Mouse (Mus musculus) erythroblast, embryonic 14.5 days (primary cell): ENCODE results near the gene Kel. TPM values are rescaled to one million over a fixed set of nuclear protein-coding genes. Genes with fewer than 3 reads are reported as not detected.

Experiments
- H3K27me3 ChIP-seq: 2 replicates; pipeline ENCODE4 v1.6.1; 2012; ENCODE audit warnings: inconsistent platforms; ENCODE audit not compliant: control insufficient read depth
- H3K36me3 ChIP-seq: 2 replicates; pipeline ENCODE4 v1.6.1; 2012; ENCODE audit warnings: mild to moderate bottlenecking, inconsistent platforms; ENCODE audit not compliant: control insufficient read depth
- H3K4me1 ChIP-seq: 2 replicates; pipeline ENCODE4 v1.6.1; 2012; ENCODE audit warnings: inconsistent platforms; ENCODE audit not compliant: control insufficient read depth
- H3K4me3 ChIP-seq: replicated peaks from 2 replicates; pipeline ENCODE3; 2012; ENCODE audit warnings: moderate library complexity, mild to moderate bottlenecking, inconsistent platforms
- H3K9me3 ChIP-seq: 2 replicates; pipeline ENCODE4 v1.6.1; 2012; ENCODE audit warnings: low read length, inconsistent platforms, mixed read lengths; ENCODE audit not compliant: control insufficient read depth
- GATA1 ChIP-seq: IDR thresholded peaks from 2 replicates; pipeline ENCODE4 v1.6.1; 2012; ENCODE audit warnings: low read length, inconsistent platforms, mixed read lengths
- TAL1 ChIP-seq: IDR thresholded peaks from 3 replicates; pipeline ENCODE4 v1.6.1; 2012; ENCODE audit warnings: low read length, inconsistent platforms, mixed read lengths
- polyA plus RNA-seq: library from polyadenylated mRNA; stranded (reverse); fragments of >175 nt; gene quantifications from 2 replicates; pipeline ENCODE4 v1.2.3, GENCODE M21; 2012

Kel gene
- polyA plus RNA-seq, 1 experiment = 24.5 TPM

DNA sequence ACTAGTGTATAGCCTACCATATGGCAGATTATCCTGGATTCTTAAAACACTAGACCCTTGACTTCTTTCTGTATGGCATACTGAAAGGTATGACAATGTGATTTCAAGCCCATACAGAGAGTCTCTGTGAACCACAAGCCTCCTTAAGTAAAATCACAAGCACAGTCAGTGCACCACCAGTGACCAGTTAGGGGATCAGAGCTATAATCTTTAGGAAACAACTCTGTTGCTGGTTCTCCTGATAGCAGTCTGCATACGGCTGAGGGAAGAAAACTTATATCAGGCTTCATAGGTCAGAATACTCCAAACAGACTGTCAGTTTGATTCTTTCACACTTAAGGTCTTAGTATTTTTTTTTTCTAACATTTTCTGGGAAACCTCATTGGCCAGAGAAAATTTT, 45.7 kb downstream of the Kel start:
- Histone ChIP-seq H3K9me3 (no peaks in the 10 kb centered on the region), H3K36me3 (no peaks in the 10 kb centered on the region), H3K4me1 (no peaks in the 10 kb centered on the region; the same call in 1 of the 2 replicates), H3K27me3 (no peaks in the 10 kb centered on the region), H3K4me3 (no peak overlapping the region)
- no peak for TF ChIP-seq GATA1
- no peak for TF ChIP-seq TAL1

DNA sequence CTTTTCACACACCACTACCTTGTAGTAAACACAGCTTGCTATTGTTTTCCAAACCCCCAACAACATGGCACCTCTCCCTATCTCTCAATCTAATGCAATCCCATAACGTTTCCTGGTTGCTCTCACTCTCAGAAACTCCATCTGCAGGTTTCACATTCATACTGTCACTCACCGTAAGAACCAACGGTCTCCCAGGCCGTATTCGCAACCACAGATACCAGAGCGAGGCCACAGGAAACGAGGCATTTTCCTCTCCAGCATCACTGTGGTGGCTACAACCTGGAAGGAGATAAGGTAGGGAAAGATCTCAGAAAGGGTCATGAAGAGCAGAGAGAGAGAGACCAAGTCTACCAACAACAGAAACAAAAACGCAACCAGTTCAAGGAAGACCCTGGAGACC, 49.5 kb downstream of the Kel start:
- TF ChIP-seq GATA1 (no peak), TAL1 (no peak)
- H3K4me3 ChIP-seq = no peak overlapping the region

DNA sequence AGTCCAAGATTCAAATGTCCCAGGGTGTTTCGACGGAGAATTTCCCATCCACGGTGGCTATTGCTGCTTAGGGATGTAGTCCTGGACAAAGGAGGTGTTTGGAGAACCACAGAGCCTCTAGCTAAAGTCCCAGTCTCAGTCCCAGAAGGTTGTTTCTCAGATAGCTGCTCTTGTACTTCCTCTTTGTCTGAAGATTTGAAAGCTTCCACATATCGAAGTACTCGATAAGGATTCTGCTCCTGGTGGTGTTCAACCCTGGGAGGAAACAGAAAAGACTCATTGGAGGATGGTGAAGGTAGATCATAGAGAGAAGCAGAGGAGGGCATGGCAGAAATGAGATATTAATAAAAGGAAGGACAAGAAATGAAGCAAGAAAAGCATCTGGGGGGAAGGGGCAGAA, 51.0 kb downstream of the Kel start:
- Histone ChIP-seq H3K27me3 (no peaks in the 10 kb centered on the region), H3K4me3 (no peak overlapping the region), H3K9me3 (no peaks in the 10 kb centered on the region), H3K36me3 (no peaks in the 10 kb centered on the region), H3K4me1 (no peaks in the 10 kb centered on the region; the same call in 1 of the 2 replicates)
- TF ChIP-seq GATA1 = no peak
- no peak for TF ChIP-seq TAL1

More for the DNA sequence above, 49.5 kb downstream of the Kel start:
- no peaks in the 10 kb centered on the region for H3K36me3 ChIP-seq
- no peaks in the 10 kb centered on the region; the same call in 1 of the 2 replicates for H3K4me1 ChIP-seq
- no peaks in the 10 kb centered on the region for H3K9me3 ChIP-seq
- H3K27me3 ChIP-seq = no peaks in the 10 kb centered on the region

DNA sequence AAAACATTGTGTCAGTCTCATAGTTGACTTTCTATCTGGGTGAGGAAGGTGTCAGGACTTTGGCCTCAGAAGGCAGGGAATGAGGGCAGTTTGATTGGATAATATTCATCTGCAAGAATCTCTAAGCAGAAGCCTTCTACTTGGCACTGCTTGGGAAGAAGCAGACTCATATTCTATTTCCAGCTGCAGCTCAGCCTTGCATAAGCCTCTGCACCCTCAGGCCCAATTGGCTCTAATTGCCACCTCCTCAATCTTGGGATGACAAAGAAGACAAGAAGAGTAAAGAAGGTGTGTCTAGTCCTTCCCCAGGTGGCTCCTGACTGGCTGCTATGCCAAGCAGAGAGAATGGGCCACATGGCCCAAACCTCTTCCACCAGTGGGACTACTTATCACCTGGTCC, 57.5 kb downstream of the Kel start:
- H3K4me1 ChIP-seq = no peaks in the 10 kb centered on the region

DNA sequence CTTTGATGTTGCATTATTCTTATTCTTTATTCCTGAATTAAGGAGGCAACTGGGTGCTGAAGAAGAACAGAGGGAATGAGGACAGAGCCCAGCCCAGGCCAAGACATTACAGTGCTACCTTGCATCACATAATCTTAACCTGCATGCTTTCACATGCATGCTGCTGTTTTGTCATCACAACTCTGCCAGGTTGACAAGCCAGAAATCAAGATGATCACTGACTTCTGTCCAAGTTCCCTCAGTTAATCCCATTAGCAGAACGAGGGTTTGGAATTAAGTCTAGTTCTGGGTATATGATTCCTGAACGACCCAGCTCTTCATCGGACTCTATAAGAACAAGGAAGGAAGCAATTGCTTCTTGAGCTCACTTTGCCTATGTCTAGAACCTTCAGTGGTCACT, 57.9 kb downstream of the Kel start:
- no peak overlapping the region for H3K4me3 ChIP-seq
- no peaks in the 10 kb centered on the region for H3K9me3 ChIP-seq
- no peaks in the 10 kb centered on the region for H3K4me1 ChIP-seq
- no peaks in the 10 kb centered on the region for H3K36me3 ChIP-seq
- TF ChIP-seq TAL1 = no peak
- TF ChIP-seq GATA1 = no peak
- no peaks in the 10 kb centered on the region for H3K27me3 ChIP-seq

More for the DNA sequence above, 57.5 kb downstream of the Kel start:
- H3K9me3 ChIP-seq = no peaks in the 10 kb centered on the region
- H3K36me3 ChIP-seq = no peaks in the 10 kb centered on the region
- TF ChIP-seq TAL1 = no peak
- H3K27me3 ChIP-seq = no peaks in the 10 kb centered on the region
- no peak overlapping the region for H3K4me3 ChIP-seq

DNA sequence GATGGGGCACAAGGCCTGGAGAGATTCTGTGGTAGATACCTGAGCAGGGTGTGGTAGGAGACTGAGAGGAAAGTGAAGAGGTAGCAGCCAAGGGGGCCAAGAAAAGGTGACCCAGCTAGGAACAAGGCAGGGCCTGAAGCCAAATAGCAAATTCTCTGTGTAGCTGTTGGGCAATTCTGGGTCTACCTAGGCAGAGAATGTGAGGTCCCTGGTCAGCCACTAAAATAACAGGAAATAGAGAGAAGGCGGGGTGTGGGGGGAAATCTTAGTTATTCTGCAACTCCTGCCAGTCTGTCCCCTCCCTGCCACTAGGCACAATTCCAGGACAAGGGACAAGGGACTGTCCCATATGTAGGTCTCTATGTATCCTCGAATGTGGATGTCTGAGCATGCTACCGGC, 60.9 kb downstream of the Kel start:
- TF ChIP-seq GATA1 (no peak), TAL1 (no peak)
- H3K4me1 ChIP-seq = no peaks in the 10 kb centered on the region
- no peaks in the 10 kb centered on the region for H3K27me3 ChIP-seq
- H3K9me3 ChIP-seq = no peaks in the 10 kb centered on the region
- H3K4me3 ChIP-seq = no peak overlapping the region
- H3K36me3 ChIP-seq = no peaks in the 10 kb centered on the region

DNA sequence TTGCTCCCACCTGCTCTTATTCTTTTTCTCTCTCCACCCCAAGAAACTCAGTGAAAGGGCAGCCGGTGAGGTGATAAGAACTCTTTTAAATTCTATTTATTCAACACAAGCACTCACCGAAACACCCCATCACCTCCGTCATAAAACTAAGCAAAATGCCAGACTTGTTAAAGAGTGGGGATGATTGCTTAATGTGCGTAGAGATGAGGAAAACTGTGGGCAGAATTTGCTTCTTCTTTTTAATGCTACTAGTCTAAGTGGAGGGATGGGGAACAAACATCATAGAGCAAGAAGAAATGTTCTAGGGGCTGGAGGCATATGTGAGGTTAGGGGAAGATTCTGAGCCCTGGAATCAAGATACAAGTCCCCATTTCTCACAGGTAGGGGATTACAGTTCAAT, 61.4 kb downstream of the Kel start:
- Histone ChIP-seq H3K4me1 (no peaks in the 10 kb centered on the region), H3K36me3 (no peaks in the 10 kb centered on the region), H3K9me3 (no peaks in the 10 kb centered on the region), H3K27me3 (no peaks in the 10 kb centered on the region), H3K4me3 (no peak overlapping the region)
- no peak for TF ChIP-seq GATA1
- TF ChIP-seq TAL1 = no peak

DNA sequence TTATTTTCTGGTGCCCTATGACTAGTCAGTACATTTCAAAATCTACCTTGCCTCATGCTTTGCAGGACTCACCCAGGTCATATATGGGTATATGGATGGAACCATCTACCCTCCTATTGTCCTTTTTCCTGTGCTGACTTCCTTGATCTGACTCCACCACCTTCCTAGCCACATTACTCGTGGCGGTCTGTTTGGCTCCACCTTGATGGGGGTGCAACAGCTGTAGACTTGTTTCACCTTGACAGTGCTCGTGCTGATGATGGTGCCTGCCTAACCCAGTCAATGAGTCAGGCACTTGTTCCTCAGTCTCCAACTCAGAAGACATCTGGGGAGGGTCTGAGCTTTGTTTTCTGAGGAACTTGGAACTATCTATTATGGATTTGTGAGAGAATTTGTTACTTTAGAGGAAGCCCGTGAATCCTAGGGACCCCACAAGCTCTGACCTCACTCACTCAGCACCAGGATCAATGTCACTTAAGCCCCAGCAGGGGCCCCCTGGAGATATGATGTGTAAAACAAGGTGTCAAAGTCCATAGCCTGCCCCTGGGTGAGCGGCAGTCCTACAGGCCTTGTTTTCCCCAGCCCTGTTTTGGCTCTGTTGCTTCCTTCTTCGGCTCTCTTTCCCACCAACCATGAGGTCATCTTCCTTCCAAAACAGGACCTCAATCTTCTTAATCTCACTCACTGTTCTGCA, 62.8 kb downstream of the Kel start:
- no peak for TF ChIP-seq GATA1
- TF ChIP-seq TAL1 = no peak

DNA sequence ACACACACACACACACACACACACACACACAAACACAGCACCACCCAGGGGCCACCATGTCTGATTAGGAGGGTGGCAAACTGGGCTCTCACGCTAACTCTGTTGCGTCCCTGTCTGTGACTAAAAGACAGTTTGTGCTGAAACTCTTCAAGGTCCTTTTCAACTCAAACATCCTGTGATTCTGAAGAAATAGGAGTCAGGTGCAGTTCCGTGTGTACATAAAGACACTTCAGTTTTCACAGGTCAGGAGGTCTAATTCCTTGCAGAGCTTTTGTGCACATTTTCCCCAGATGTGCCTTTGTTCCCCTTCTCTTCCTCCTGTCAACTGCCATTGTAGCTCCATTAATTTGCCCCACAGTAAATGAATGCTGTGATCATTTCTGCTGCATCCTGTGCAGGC, 63.7 kb downstream of the Kel start:
- Histone ChIP-seq H3K9me3 (no peaks in the 10 kb centered on the region), H3K4me1 (no peaks in the 10 kb centered on the region), H3K36me3 (no peaks in the 10 kb centered on the region), H3K27me3 (no peaks in the 10 kb centered on the region), H3K4me3 (no peak overlapping the region)
- TF ChIP-seq GATA1 (no peak), TAL1 (no peak)

More for the DNA sequence above, 62.8 kb downstream of the Kel start:
- H3K36me3 ChIP-seq = no peaks in the 10 kb centered on the region
- no peaks in the 10 kb centered on the region for H3K27me3 ChIP-seq
- H3K4me1 ChIP-seq = no peaks in the 10 kb centered on the region
- no peaks in the 10 kb centered on the region for H3K9me3 ChIP-seq
- no peak overlapping the region for H3K4me3 ChIP-seq

DNA sequence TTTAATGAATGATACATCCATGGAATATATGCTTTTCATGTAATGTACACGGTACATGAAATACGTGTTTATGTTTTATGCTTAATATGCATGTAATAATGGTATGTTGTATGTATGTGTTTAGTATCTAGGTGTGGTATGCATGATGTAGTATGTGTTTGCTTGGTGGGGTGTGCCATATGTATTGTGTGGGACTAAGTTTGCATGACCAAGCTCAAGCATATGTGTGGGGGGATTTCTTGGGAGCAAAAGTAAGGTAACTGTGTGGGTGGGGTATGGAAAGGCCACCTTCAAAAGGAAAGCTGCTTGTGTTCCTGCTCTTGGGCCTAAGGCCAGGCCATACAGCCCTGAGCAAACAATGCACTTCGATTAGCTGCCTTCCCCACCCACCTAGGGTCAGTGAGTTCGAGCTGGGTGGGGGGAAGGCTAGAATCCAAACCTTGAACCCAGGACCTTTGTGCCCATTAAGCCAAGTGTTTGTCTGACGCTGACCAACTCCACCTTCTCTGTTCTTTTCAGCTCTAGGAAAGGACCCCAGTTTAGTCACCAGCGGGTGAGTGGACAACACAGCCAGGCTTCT, 66.1 kb downstream of the Kel start:
- no peak overlapping the region for H3K4me3 ChIP-seq
- TF ChIP-seq TAL1 (no peak), GATA1 (no peak)

More for the DNA sequence above, 66.1 kb downstream of the Kel start:
- no peaks in the 10 kb centered on the region for H3K36me3 ChIP-seq
- no peaks in the 10 kb centered on the region for H3K9me3 ChIP-seq
- H3K4me1 ChIP-seq = no peaks in the 10 kb centered on the region
- H3K27me3 ChIP-seq = no peaks in the 10 kb centered on the region
